Mouse (Mus musculus): ENCODE measurements around the gene Tmem59.

Gene Tmem59

DNA sequence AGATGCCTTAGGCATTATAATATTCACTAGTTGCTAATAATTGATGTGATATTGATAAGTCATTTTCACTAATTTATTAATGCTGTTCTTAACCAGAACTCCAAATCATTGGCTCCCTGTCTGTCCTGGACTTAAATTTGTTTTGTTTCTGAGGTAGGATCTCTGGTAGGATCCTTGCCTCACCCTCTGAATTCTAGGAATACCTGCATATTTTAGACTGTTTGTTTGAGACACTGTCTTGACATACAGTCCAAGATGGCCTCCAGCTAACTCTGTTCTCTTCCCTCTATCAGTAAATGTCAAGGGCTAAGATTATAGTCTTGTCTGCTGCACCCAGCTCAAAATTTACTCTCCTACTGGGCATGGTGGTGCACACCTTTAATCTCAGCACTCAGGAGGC is 2.5 kb downstream of the Tmem59 start:
- DNase-seq: no peak

DNA sequence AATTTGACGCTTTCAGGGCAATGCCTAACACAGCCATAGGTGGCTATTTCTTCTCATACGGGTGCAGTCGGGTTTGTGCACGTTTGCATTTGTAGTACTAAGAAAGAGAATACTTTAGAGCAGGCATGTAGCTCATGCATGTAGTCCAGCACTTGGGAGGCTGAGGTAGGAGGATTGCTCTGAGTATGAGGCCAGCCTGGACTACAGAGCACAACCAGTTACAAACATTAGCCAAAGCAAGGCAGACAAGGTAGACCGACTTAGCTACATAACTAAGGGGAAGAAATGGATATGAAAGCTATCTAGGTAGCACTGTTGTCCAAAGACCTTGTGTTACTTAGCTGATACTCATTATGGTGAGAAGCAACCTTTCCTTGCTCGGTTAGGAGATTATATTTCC is 3.7 kb downstream of the Tmem59 start:
- DNase-seq: no peak

DNA sequence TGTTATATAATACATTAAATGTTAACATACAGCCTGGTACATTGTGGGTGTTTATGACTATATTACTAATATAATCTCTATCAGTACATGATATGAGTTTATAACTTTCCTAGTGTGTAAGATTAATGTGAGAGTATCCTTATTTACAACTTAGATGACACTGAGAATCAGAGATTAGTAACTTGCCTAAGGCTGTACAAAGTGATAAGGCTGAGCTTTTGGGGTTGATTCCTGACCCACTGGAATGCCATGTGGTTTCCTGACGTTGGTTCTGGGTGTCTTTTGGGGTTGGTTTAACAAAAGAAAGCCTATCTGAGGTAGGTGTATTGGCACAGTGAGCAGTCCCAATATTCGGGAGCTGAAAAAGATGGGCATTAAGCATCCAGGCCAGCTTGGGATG is 4.6 kb downstream of the Tmem59 start:
- no peak for DNase-seq

DNA sequence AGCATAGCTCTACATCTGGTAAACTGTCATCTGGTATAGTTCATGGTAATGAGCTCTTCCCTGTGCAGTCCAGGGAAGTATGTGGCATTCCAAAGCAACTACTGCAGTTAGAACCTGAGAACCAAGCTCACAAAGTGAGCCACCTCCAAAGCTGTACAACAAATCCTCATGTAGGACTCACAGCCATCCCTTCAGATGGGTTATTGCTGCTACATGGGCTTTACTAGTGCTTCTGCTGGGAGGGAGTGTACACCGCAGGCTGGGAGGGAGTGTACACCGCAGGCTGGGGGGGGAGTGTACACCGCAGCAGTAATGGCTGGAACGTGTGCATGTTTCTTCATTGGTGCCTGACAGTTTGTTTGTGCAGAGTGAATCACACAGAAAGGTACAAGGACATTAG is 5.0 kb downstream of the Tmem59 start:
- DNase-seq: no peak

DNA sequence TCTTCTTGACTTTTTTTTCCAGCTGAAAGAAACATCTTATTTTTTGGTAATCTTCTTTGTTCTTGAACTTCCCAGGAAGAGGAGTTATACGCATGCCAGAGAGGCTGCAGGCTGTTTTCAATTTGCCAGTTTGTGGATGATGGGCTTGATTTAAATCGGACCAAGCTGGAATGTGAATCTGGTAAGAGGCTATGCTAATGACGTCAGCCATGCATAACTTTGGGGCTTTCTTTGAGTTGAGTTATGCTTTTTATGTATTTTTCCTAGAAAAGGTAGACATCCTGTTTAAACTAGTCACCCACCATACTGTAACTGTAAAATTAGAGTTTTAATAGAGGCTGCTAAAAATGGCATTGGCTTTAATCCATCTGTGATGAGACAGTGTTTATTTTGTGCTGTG is 7.5 kb downstream of the Tmem59 start:
- DNase-seq: no peak

DNA sequence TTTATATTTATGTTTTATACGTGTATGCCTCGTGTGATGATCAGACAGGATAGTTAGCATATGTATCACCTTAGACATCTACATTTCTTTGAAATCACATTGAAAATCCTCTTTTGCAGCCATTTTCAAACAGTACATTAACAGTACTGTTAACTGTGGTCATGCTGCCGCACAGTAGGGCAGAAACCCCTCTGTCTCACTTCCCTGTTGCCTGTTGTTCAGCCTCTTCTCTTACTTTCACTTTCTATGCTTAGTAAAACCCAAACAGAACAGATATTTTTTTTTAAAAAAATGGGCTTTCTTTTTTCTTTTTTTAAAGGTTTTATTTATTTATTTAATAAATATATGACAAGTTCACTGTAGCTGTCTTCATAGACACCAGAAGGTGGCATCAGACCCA is 15.6 kb downstream of the Tmem59 start:
- DNase-seq: peak; percentile 9 to 12

DNA sequence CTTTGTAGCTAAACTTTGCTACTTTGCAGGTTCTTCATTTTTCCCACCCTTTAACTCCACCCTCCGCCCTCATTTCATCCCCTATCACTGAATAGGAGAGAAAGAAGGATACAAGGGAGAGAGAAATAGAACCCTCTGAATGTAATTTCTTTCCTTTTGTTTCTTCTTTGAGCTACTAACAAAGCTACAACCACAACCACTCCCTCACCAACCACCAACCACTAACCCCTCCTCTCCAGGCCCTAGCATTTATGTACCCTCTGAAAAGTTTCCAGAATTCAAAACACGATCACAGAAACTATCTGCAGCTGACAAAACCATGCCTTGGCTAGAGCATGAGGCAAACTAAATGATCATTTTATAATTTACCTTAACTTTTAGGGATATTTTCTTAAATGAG is 18.3 kb downstream of the Tmem59 start:
- no peak for DNase-seq

DNA sequence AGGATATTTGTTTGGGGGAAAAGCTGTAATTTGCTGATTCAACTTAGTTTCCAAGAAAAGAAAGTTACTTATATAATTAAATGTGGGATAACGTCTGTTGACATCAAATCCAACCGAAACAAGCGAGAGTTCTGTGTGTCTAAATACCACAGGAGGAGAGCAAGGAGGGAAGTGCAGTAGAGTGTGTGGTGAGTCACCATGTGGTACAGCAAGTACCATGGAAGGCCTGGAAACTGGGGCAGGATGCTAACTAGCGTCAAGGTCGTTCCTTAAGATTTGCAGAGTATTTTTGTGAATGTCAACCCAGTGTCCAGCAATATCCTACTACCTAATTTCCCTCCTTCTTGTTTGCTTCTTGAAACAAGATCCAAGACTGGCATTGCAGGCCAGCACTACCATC is 19.9 kb downstream of the Tmem59 start:
- DNase-seq: no peak

DNA sequence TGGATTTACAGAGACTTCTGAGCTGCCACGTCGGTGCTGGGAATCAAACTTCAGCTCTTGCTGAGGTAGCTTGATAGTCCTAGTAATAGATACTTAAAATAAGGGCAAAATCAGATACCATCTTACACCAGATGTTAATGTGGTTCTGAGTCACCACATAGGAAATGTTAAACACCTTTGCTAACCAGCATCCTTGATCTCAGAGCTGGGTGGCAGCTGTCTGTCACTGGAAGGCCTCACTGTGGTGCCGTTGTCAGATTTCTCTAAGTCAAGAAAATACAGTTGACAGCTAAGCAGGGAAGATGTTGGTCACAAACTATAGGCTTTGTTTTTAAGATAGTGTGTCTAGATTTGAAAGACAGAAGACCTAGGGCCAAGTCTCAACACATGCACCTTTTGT is 23.6 kb downstream of the Tmem59 start:
- DNase-seq: no peak

DNA sequence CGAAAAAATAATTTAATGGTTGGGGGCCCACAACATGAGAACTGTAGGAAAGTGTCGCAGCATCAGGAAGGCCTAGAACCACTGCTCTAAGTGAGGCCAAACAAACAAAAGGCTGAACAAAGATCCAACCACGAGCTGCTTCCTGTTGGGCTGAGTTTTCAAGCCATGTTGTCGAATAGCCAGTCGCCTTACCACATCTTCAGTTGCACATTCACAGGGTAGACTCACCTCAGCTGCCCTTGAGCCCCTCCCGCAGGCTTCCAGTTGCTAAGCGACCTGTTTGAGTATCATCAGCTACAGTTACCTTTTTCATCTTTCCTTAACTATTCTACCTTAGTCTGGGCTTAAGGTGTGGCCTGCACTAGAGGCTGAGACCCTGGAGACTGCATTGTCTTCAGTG is 24.8 kb downstream of the Tmem59 start:
- DNase-seq: no peak

DNA sequence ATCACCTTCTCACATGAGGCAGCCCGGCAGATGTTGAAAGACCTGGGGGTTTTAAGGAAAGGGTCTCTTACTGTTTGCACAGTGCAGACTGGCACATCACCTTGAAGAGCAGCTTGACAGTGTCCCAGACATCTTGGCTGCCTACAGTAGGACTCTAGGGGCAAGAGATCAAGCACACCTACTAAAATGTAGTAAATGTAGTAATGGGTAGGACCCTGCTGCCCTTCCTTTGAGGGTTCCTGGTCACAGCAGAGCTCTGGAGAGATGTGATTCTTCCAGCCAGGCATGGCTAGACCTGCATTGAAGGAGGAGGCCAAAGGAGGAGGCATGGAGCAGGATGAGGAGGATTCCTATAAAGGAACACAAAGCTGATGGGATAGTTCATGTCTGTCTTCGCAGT is 28.8 kb downstream of the Tmem59 start:
- no peak for DNase-seq

DNA sequence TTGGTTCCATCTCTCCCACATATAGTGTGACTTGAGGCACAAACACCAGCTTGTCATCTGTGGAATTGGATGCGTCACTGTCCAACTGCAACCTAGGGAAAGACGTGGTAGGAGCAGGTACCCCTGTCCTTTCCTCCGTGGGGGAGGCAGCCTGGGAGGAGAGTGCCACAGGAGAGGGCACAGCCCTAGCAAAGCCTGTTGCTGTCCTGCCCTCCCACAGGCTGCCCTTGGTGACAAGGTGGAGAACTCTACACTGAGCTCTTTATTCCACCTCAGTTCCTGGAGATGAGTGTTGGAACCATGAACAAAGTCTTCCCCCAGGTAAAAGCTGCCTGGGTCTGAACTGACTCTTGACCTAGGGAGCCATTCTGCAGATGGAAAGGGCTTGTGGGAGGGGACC is 30.7 kb downstream of the Tmem59 start, which contains the start of gene Ldlrad1:
Gene Ldlrad1 (plus strand): TSS at position 301 of the 400 bp plus-strand sequence.
- no peak for DNase-seq

DNA sequence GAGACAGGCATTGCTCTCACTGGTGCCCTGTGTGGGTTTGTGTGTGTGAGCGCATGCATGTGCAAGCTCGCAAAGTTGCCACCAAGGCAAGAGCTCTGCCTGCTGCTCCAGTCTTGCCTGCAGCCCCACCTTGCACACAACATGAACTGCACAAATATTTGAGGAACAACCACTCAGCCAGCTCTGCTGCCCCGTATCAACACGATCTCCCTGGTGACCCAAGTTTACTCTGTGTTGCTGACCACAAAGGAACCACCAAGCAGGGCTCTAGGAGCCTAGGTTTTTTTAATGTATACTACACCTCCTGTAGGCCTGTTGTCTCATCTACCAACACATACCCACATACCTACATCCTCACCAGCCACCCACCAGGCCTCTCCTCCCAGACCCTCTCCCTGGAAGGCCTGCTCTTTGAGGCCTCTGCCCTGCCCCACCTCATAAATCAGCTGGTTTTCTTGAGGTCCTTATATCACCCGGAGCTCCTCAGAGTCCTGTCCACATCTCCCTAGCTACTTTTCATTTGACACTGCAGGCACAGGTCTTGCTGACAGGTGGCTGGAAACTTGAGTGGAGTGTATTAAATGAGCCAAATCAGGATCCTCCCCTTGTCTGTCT is 32.4 kb downstream of the Tmem59 start:
- no peak for DNase-seq

DNA sequence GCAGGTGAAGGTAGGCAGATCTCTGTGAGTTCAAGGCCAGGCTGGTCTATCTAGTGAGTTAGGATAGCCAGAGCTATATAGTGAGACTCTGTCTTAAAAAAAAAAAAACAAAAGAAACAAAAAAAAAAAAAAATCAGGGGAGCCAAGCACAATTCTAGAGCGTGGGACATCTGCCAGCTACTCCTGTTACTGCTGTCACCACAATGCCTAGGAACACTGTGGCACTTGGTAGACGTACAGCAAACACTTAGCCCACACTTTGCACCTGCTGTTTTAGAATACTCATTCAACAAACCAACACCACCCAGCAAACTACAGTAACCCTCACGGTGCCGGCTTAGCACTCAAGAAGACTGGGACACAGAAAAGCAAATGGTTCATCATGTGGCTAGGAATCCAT is 33.3 kb downstream of the Tmem59 start:
- no peak for DNase-seq

DNA sequence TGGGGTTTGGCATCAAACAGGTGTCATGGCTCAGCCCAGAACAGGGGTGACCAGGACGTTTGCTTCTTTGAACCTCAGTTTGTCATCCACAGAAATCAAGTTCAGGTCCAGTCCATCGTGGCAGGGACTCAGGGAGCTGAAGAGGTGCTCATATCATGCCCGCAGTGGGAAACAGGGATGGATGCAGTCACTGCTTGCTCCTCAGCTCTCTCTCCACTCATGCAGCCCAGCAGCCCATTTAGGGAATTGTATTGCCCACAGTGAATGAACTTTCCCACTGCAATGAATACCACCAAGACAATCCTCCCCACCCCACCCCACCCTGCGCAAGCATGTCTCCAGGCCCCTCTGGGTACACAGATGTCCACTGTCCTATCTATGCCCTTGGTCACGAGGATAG is 33.7 kb downstream of the Tmem59 start:
- no peak for DNase-seq

DNA sequence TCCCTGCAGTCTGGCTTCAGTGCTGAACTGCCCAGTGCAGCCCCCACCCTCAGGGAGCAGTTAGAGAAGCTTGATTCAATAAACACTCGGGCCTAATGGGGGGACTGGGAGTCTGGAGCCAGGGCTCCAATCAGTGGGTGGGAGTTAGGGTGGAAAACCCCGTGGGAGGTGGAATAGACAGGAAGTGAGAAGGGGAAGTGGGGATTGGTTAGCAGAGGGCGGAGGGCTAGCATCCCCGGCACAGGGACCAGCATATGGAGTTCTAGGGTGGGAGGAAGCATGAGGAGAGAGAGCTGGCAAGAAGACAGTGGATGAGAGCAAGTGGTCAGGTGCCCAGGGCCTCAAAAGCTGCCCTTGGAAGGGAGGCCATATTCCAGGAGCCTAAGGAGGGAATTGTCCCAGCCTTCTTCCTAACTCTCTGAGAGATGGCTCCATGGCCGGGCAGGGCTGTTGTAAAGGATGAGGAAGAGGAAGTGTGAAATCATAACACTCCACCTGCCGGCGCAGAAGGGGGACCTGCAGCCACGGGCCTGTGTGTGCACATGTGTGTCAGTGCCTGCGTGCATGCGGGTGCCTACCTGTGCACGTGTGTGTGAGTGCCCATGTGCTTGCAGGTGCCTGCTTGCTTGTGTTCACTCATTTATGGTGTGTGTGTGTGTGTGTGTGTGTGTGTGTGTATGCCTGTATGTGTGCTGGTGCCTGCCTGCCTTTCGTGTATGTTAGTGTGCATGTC is 35.2 kb downstream of the Tmem59 start:
- no peak for DNase-seq

DNA sequence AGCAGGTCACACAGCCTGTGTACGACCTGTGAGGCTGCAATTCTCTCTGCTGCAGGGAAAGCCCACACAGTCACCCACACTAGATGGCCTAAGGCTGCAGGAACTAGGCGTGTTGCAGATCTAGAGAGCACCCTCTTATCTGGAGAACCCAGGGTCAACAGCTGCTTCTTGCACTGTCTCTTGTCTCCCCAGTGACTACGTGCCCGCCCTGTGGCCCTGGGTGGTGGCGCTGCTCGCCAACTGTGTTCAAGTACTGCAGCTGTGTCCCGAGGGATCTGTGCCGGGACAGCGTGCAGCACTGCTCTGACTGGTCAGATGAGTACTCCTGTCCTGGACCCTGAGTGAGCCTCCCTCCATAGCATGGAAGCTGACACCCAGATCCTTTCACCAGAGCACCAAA is 39.4 kb downstream of the Tmem59 start:
- DNase-seq: no peak

DNA sequence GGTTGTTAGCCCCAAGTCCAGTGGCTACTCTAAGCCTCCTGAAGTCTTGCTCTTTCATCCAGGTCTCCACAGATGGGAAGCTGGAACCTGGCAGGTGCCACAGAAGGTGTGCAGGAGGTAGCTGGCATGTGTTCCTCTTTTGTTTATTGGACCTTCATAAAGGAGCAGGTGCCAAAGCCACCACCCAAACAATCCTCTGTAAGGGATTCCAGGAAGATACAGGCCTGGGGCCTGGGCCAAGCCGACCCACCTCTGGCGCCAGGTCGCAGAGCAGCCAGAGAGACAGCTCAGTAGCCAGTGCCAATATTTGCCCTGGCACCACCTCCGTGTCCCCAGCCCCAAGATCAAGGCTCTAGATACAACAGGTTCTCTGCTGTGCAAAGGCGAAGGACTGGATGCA is 43.3 kb downstream of the Tmem59 start:
- no peak for DNase-seq

DNA sequence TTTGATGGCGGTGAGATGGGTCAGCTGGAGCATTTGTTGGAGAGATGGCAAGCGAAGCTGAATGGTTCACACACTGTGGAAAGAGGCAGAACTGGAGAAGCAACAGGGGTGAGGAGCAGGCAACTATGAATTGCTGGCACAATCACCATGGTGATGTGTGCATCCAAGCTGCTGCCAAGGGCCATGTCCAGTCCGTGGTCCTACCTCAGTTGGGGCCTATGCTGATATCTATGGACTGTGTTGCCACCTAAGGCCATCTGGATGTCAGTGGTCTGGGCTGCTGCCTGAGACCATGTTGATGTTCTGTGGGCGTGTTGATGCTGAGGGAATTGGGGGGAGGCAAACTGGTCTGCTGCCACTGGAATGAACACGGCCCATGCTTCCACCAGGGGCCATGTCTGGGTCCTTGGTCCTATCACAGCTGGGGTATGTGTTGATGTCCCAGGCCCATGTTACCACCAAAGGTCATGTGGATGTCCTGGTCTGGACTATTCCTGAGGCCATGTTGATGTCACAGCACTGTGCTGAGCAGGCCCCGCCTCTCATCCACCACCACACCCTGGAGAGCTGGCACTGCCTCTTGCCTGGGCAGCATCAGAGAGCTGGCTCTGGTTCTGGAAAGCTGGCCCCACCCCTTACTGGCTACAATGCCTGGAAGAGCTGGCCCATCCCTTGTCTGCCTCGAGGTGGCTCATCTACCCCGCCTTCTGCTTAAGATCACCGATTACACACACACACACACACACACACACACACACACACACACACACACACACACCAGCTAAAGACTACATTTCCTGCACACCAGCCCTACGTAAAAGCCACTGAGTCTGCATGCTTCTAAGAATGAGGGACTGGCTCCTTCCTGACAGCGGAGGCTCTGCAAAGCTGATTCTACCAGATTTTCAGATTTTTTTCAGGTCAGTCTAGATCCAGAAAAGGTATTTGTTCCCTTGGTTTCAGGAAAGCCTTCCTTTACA is 45.3 kb downstream of the Tmem59 start:
- no peak for DNase-seq

DNA sequence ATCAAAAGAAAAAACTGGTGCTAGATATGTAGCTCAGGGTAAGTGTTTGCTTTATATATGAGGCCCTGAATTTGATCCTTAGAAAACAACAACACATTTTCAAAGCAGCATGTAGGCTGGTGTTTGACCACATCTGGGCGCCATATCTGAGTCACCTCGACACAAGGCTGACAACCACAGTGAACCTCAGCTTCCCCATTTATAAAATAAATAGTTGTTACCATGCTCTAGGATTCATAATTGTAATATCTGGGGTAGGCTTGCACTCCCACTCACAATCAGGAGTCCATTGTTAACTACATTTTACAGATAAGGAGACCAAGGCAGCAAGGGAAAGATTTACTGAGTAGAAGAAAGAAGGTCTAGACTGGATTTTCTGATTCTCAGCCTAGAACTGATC is 48.1 kb downstream of the Tmem59 start:
- no peak for DNase-seq

DNA sequence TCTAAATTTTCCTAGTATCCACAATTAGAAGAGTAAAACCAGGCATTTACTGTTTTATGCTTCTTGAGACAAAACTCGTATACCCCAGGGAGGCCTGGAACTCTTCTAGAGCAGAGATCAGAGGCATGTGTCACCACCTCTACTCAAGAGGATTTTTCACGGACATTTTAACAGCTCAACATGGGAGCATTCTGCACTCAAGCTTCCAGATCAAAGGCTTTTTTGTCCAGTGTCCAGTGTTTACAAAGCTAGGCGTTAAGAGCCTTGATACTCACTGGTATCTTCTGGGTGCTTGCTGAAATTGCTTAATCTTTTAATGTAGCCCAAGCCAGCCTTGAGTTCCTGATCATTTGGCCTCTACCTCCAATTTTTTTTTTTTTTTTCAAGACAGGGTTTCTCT is 54.0 kb downstream of the Tmem59 start:
- no peak for DNase-seq

DNA sequence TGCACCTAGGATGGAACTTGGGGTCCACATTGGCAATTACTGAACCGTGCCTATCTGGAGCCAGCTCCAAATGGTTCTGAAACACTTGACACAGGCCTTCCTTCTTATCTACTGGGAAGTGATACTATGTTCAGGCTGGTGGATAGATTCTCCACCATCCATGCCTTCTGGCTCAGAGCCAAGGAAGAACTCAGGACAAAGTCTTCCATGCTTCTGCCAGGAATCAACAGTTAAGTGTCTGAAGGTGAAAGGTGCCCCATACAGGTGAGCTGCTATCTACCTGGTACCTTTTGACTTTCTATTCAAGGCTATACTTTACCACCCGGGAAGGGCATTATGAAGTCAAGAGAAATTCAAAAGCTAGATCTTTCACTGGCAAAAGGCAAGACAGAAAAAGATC is 60.1 kb downstream of the Tmem59 start:
- DNase-seq: no peak

DNA sequence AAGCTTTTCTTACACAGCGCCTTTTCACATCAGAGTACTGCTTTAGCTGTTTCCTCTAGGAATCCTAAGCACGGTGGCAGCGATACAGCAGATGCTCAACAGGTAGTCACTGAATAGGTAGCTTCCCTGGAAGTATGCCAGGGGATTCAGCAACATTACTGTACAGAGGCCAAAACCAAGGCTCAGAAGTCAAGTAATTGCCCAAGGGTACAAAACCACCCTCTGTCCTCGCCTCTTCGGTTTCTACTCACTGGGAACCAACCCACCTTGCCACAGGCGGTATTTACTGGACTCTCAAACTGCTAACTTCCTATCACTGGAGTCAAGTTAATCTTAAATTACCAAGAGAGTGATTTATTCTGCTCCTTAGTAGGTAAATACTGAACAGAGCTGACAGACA is 62.0 kb downstream of the Tmem59 start:
- DNase-seq: no peak
